Mouse (Mus musculus): ENCODE results near the gene Smarcal1. TPM values are rescaled to one million over a fixed set of nuclear protein-coding genes. Genes with fewer than 3 reads are reported as not detected.
A peak's percentile ranks its signal among the peaks of the same experiment; 100 is the strongest.

Smarcal1 gene
- polyA plus RNA-seq (2014; fragmentation: Nextera tagmentation; extraction: Ambion mirVana), result 17.9 and 21.6 TPM in 2 replicates

DNA sequence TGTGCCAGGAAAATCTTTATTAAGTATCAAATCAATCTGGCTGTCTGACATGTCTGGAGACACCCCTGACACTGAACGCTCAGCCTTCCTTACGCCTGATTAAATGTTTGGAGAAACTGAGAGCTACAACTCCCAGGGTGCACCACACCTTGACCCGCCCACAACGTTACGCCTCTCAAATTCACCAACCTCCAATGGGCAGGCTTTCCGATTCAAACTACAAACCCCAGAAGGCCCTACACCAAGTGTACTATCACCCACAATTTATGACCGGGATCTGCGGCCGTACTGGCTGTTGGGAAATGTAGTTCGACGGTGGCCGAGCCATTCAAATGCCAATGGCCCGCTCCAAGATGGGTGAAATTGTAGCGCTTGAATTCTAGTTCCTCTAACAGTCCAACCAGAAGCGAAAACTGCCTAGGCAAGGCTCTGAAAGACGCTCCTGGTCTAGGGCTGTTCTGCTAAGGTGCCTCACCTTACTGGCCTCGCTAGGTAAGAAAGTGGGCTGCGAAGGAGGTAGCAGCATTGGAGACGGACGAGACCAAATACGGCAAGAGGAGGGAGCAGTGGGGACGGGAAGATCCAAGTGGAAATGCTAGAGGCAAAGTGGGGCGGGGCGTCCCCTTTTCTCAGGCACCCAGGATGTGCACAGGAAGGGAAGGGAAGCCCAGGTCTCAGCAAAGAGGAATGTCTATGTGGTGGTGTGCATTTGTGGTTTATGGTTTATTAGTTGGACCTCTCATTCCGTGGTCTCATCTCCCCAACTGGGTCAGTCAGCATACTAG is at the start of gene Smarcal1:
TSS of gene Smarcal1 (plus strand) at position 305 of the 785 bp plus-strand sequence.
- H3K4me2 ChIP-seq, result peak within 1 kb of the TSS; percentile 65
- H3K4me1 ChIP-seq (ENCODE audit: control insufficient read depth, insufficient read depth, low read length), result peaks cover 6% of the 10 kb centered on the region; the same call in 1 of the 2 replicates
- peaks cover 6% of the 10 kb centered on the region for H3K36me3 ChIP-seq (ENCODE audit: control insufficient read depth, insufficient read depth, low read length)
- H3K9me3 ChIP-seq (replicated peaks; ENCODE audit: control insufficient read depth, low read length), result no peaks in the 10 kb centered on the region
- peak within 1 kb of the TSS; percentile 71 for H3K4me3 ChIP-seq (ENCODE audit: low read depth, low read length)
- peak within 1 kb of the TSS; percentile 65; the same call in 1 of the 2 replicates for H3K27ac ChIP-seq (ENCODE audit: low read depth, low read length)
- peak; percentile 99 for ATAC-seq (replicated peaks; ENCODE audit: insufficient number of reproducible peaks, low FRiP score, low TSS enrichment)
- H3K9ac ChIP-seq (ENCODE audit: low read depth, low read length), result peak within 1 kb of the TSS; percentile 67
- under 1% methylated on average over 25 of the region's 25 CpGs for WGBS (ENCODE audit: insufficient replicate concordance)
- H3K27me3 ChIP-seq (ENCODE audit: control insufficient read depth, insufficient read depth, low read length), result peaks cover 4% of the 10 kb centered on the region; the same call in 1 of the 2 replicates

DNA sequence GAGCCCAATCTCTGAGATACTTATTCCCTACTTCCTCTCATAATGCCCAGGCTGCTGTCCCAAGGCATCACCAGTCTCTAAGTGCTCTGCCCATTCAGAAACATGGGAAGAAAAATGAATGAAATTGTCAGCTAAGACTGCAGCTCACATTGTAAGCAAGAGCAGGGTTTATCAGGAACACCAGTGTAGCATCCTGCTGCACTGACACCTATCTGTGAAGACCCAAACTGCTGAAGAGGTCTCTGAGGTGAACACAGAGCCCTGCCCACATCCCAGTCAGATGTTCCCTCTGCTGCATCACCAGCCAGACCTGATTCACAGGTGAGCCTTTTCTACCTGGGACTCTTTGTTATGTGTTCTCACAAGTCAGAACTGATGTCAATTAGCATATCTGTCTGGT is 49.6 kb upstream of the Smarcal1 start:
- Histone ChIP-seq H3K36me3 (ENCODE audit: control insufficient read depth, insufficient read depth, low read length) (no peaks in the 10 kb centered on the region), H3K27me3 (ENCODE audit: control insufficient read depth, insufficient read depth, low read length) (peaks cover 40% of the 10 kb centered on the region)
- no peak for ATAC-seq (replicated peaks; ENCODE audit: insufficient number of reproducible peaks, low FRiP score, low TSS enrichment)

DNA sequence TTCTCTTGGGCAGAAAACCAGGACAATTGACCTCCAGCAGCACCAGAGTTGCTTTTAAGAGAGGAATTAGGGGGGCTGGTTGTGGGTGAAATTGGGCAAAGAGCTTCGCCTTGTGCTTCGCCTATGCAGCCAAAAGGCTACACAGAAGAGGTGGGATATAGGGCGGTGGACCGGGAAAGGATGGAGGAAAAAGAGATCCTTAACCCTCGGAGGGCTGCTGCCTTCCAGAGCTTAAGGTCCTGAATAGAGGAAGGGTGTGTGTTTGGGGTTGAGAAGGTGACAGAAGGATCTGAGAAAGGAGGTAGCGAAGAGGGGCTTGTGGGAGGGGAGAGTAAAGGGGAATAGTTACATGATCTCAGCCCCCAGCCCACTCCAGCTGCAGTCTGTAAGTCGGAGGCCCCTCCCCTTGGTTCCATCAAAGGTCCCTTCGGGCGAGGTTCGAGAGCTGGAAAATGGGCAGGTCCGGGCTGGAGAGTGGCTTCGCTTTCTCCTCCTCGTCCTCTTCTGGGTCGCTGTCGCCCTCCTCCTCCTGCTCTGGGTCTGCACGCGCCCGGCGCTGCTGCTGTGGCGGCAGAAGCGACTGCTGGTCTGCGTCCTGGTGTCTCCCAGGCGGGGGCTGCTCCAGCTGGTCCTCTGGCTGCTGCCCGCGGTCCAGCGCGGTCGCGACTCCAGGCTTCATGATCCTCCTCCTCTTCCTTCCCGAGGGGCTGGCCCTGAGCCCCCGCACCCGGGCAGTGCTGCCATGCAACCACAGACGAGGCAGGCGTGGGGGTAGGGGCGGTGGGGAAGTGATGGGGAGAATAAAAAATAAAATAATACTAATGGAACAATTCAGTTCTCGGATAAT is 47.1 kb upstream of the Smarcal1 start:
- no peak overlapping the region for H3K27ac ChIP-seq (ENCODE audit: low read depth, low read length)
- H3K4me1 ChIP-seq (ENCODE audit: control insufficient read depth, insufficient read depth, low read length), result peaks cover 5% of the 10 kb centered on the region; the same call in 1 of the 2 replicates
- H3K36me3 ChIP-seq (ENCODE audit: control insufficient read depth, insufficient read depth, low read length), result no peaks in the 10 kb centered on the region
- 2% methylated on average over 36 of the region's 36 CpGs for WGBS (ENCODE audit: insufficient replicate concordance)
- H3K4me2 ChIP-seq, result peak overlapping the region; percentile 63
- 0 out of 2 replicates have a peak, but pooled peaks have one; percentile 20 for ATAC-seq (replicated peaks; ENCODE audit: insufficient number of reproducible peaks, low FRiP score, low TSS enrichment)
- no peak overlapping the region for H3K9ac ChIP-seq (ENCODE audit: low read depth, low read length)
- no peaks in the 10 kb centered on the region for H3K9me3 ChIP-seq (replicated peaks; ENCODE audit: control insufficient read depth, low read length)
- peak overlapping the region; percentile 36 for H3K4me3 ChIP-seq (ENCODE audit: low read depth, low read length)
- peaks cover 40% of the 10 kb centered on the region for H3K27me3 ChIP-seq (ENCODE audit: control insufficient read depth, insufficient read depth, low read length)

More for the DNA sequence above, 49.6 kb upstream of the Smarcal1 start:
- no peaks in the 10 kb centered on the region for H3K9me3 ChIP-seq (replicated peaks; ENCODE audit: control insufficient read depth, low read length)
- no peak overlapping the region for H3K4me3 ChIP-seq (ENCODE audit: low read depth, low read length)
- no peak overlapping the region for H3K4me2 ChIP-seq
- H3K4me1 ChIP-seq (ENCODE audit: control insufficient read depth, insufficient read depth, low read length), result peaks cover 5% of the 10 kb centered on the region; the same call in 1 of the 2 replicates
- H3K27ac ChIP-seq (ENCODE audit: low read depth, low read length), result no peak overlapping the region
- H3K9ac ChIP-seq (ENCODE audit: low read depth, low read length), result no peak overlapping the region

DNA sequence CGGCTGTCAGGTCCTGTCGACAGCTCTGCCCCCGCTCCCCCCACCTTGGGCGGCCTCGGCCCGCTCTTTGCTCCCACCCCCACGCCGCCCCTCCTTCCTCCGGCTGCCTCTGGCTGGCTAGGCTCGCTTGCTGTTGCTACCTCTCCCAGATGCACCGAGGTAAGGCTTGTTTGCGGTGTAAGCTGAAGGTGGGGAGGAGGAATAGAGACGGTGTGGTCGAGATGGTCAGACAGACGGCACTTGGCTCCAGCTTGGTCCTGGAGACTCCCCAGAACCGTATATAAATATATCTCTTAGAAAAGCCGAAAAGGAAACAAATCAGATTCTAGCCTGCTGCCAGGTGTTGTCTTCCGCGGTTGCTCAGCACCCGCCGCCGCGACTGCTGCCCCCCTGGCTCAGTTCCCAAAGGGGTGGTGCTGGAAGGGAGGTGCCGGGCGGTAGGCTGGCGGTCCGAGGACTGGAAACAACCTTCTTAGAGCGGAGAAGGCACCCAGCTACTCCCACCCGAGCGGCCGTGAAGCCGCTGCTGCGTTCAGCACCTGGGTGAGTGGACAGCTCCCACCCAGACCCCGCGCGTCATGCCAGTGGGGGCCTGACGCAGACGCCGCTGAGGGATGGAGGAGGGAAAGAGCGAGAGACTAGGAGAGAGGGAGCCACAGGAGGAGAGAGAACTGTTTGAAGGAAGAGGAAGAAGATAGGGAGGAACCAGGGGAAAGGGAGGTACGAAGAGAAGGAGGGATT is 46.3 kb upstream of the Smarcal1 start, which contains the start of gene March4:
TSS of gene March4 (minus strand) at position 320 of the 741 bp plus-strand sequence.
- no peak within 1 kb of the TSS for H3K27ac ChIP-seq (ENCODE audit: low read depth, low read length)
- H3K9me3 ChIP-seq (replicated peaks; ENCODE audit: control insufficient read depth, low read length), result no peaks in the 10 kb centered on the region
- peaks cover 5% of the 10 kb centered on the region; the same call in 1 of the 2 replicates for H3K4me1 ChIP-seq (ENCODE audit: control insufficient read depth, insufficient read depth, low read length)
- no peak within 1 kb of the TSS for H3K9ac ChIP-seq (ENCODE audit: low read depth, low read length)
- H3K36me3 ChIP-seq (ENCODE audit: control insufficient read depth, insufficient read depth, low read length), result no peaks in the 10 kb centered on the region
- H3K4me3 ChIP-seq (ENCODE audit: low read depth, low read length), result peak within 1 kb of the TSS; percentile 36
- ATAC-seq (replicated peaks; ENCODE audit: insufficient number of reproducible peaks, low FRiP score, low TSS enrichment), result peak; percentile 75; the same call in 1 of the 2 replicates
- H3K27me3 ChIP-seq (ENCODE audit: control insufficient read depth, insufficient read depth, low read length), result peaks cover 40% of the 10 kb centered on the region
- WGBS (ENCODE audit: insufficient replicate concordance), result 1% methylated on average over 41 of the region's 41 CpGs
- H3K4me2 ChIP-seq, result peak within 1 kb of the TSS; percentile 63

DNA sequence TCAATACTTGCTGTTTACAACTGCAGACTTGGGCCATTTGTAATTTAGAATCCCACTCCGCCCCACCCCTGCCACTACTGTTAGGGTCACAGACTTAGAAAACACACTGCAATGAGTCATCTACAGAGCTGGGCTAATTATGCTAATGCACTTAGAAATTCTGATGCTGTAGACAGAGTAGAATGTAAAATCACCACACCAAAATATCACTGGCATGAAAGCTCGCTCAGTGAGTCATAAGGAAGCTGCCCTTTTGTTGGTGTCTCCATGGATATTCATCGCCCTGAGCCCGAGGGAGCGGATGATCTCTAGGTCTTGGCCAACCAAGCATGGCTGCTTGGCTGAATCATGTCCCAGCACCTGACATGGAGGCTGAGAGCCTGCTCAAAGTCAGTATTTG is 44.8 kb upstream of the Smarcal1 start:
- no peaks in the 10 kb centered on the region for H3K9me3 ChIP-seq (replicated peaks; ENCODE audit: control insufficient read depth, low read length)
- H3K4me2 ChIP-seq, result no peak overlapping the region
- H3K4me3 ChIP-seq (ENCODE audit: low read depth, low read length), result no peak overlapping the region
- WGBS (ENCODE audit: insufficient replicate concordance), result 74% methylated on average over 5 of the region's 5 CpGs
- no peak for ATAC-seq (replicated peaks; ENCODE audit: insufficient number of reproducible peaks, low FRiP score, low TSS enrichment)
- H3K9ac ChIP-seq (ENCODE audit: low read depth, low read length), result no peak overlapping the region
- H3K4me1 ChIP-seq (ENCODE audit: control insufficient read depth, insufficient read depth, low read length), result peaks cover 5% of the 10 kb centered on the region; the same call in 1 of the 2 replicates
- peaks cover 39% of the 10 kb centered on the region for H3K27me3 ChIP-seq (ENCODE audit: control insufficient read depth, insufficient read depth, low read length)
- H3K36me3 ChIP-seq (ENCODE audit: control insufficient read depth, insufficient read depth, low read length), result no peaks in the 10 kb centered on the region
- no peak overlapping the region for H3K27ac ChIP-seq (ENCODE audit: low read depth, low read length)

DNA sequence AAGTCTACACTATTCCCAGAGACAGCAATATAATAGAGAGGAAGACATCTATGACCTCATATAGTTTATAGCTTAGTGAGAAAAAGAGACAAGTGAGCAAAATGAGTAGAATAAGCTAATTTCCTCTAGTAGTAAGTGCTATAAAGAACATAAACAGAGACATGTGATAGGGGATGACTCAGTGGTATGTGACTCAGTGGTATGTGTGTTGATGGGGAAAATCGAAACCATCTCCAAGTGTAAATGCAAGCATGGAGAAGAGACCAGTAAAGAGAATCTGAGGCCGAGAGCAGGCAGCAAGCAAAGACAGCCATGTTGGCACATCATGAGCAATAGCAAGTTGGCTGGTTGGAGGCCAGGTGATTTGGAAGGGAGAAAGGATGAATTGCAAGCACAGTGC is 32.7 kb upstream of the Smarcal1 start:
- H3K4me3 ChIP-seq (ENCODE audit: low read depth, low read length), result no peak overlapping the region
- no peaks in the 10 kb centered on the region for H3K27me3 ChIP-seq (ENCODE audit: control insufficient read depth, insufficient read depth, low read length)
- no peak overlapping the region for H3K27ac ChIP-seq (ENCODE audit: low read depth, low read length)
- H3K36me3 ChIP-seq (ENCODE audit: control insufficient read depth, insufficient read depth, low read length), result no peaks in the 10 kb centered on the region
- no peak overlapping the region for H3K4me2 ChIP-seq
- H3K4me1 ChIP-seq (ENCODE audit: control insufficient read depth, insufficient read depth, low read length), result no peaks in the 10 kb centered on the region
- H3K9ac ChIP-seq (ENCODE audit: low read depth, low read length), result no peak overlapping the region
- ATAC-seq (replicated peaks; ENCODE audit: insufficient number of reproducible peaks, low FRiP score, low TSS enrichment), result no peak
- H3K9me3 ChIP-seq (replicated peaks; ENCODE audit: control insufficient read depth, low read length), result no peaks in the 10 kb centered on the region
- 75% methylated on average over 2 of the region's 2 CpGs for WGBS (ENCODE audit: insufficient replicate concordance)

DNA sequence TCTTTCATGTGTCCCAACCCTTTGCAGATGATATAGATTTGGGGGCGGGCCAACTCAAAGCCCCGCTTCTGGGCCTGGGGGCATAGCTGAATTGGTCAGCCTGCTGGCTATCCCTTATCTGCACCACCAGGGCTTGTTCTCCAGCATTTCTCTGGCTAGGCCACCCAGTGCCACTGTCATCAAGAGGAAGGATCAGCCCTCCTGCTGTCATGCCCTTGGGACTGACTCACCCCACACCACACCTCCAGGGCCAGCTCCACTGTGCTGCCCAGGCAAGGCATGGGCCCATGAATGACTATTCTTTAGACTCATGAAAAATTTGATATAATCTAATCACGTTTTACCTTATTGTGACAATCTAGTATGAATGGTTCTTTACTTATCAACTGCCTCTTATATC is 26.6 kb upstream of the Smarcal1 start:
- Histone ChIP-seq H3K27ac (ENCODE audit: low read depth, low read length) (no peak overlapping the region), H3K27me3 (ENCODE audit: control insufficient read depth, insufficient read depth, low read length) (no peaks in the 10 kb centered on the region)
- WGBS (ENCODE audit: insufficient replicate concordance), result 75% methylated on average over 3 of the region's 3 CpGs

DNA sequence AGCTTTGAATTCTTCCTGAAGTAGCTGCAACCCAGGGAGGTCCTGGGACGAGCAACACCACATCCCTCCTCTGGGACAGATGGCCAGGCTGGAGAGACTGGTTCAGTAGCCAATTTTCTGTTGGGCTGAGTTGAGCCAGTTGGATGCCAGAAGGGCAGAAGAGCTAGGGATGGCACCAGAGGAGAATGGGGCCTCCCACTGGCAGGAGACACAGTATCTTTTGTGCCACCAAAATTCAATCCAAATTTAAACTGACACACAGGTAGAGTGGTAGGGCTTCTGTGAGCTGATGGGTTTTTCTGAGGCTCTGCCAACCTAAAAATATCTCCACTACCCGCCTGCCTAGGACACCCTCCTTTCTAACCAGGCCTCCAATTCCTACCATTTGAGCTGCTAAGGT is 24.4 kb upstream of the Smarcal1 start:
- H3K4me3 ChIP-seq (ENCODE audit: low read depth, low read length), result no peak overlapping the region
- no peak overlapping the region for H3K4me2 ChIP-seq
- H3K27ac ChIP-seq (ENCODE audit: low read depth, low read length), result no peak overlapping the region
- 55% methylated on average over 2 of the region's 2 CpGs for WGBS (ENCODE audit: insufficient replicate concordance)
- no peaks in the 10 kb centered on the region for H3K27me3 ChIP-seq (ENCODE audit: control insufficient read depth, insufficient read depth, low read length)
- H3K9me3 ChIP-seq (replicated peaks; ENCODE audit: control insufficient read depth, low read length), result no peaks in the 10 kb centered on the region
- H3K36me3 ChIP-seq (ENCODE audit: control insufficient read depth, insufficient read depth, low read length), result no peaks in the 10 kb centered on the region
- no peaks in the 10 kb centered on the region for H3K4me1 ChIP-seq (ENCODE audit: control insufficient read depth, insufficient read depth, low read length)
- ATAC-seq (replicated peaks; ENCODE audit: insufficient number of reproducible peaks, low FRiP score, low TSS enrichment), result no peak
- H3K9ac ChIP-seq (ENCODE audit: low read depth, low read length), result no peak overlapping the region

More for the DNA sequence above, 26.6 kb upstream of the Smarcal1 start:
- Histone ChIP-seq H3K9me3 (replicated peaks; ENCODE audit: control insufficient read depth, low read length) (no peaks in the 10 kb centered on the region), H3K4me1 (ENCODE audit: control insufficient read depth, insufficient read depth, low read length) (no peaks in the 10 kb centered on the region), H3K9ac (ENCODE audit: low read depth, low read length) (no peak overlapping the region), H3K36me3 (ENCODE audit: control insufficient read depth, insufficient read depth, low read length) (no peaks in the 10 kb centered on the region), H3K4me3 (ENCODE audit: low read depth, low read length) (no peak overlapping the region), H3K4me2 (no peak overlapping the region)
- ATAC-seq (replicated peaks; ENCODE audit: insufficient number of reproducible peaks, low FRiP score, low TSS enrichment), result no peak
